Mouse (Mus musculus): ENCODE data around the gene Mllt6.
"Not testable (repeated sequence)": the region's sequence is repeated elsewhere in the genome, so short reads cannot be mapped to it uniquely, and the experiment has no call there.

The Mllt6 gene

GRCm38 (mm10) chr11:97644834-97645233, 18.4 kb upstream of the Mllt6 start:
- DNase-seq (ENCODE audit: extremely low read depth, insufficient read length, low spot score), result no peak

- DNase-seq (ENCODE audit: extremely low read depth, insufficient read length, low spot score), result not testable (repeated sequence)
These were observed 14.7 kb upstream of the Mllt6 start for GRCm38 (mm10) chr11:97648541-97648940.

- DNase-seq (ENCODE audit: extremely low read depth, insufficient read length, low spot score), result peak; percentile 36
These were observed 12.9 kb upstream of the Mllt6 start for GRCm38 (mm10) chr11:97650341-97650740.

GRCm38 (mm10) chr11:97653376-97653775, 9.8 kb upstream of the Mllt6 start:
- not testable (repeated sequence) for DNase-seq (ENCODE audit: extremely low read depth, insufficient read length, low spot score)

GRCm38 (mm10) chr11:97654210-97654609, 9.0 kb upstream of the Mllt6 start:
- DNase-seq (ENCODE audit: extremely low read depth, insufficient read length, low spot score), result no peak

GRCm38 (mm10) chr11:97656269-97656971, 6.8 kb upstream of the Mllt6 start:
- no peak for DNase-seq (ENCODE audit: extremely low read depth, insufficient read length, low spot score)

- DNase-seq (ENCODE audit: extremely low read depth, insufficient read length, low spot score), result no peak
These were observed 5.8 kb upstream of the Mllt6 start for GRCm38 (mm10) chr11:97657184-97657945.

- DNase-seq (ENCODE audit: extremely low read depth, insufficient read length, low spot score), result not testable (repeated sequence)
These were observed 5.2 kb upstream of the Mllt6 start for GRCm38 (mm10) chr11:97657967-97658366.

GRCm38 (mm10) chr11:97658751-97659266, 4.4 kb upstream of the Mllt6 start:
- DNase-seq (ENCODE audit: extremely low read depth, insufficient read length, low spot score), result no peak

GRCm38 (mm10) chr11:97659267-97659989, 3.8 kb upstream of the Mllt6 start:
- DNase-seq (ENCODE audit: extremely low read depth, insufficient read length, low spot score), result no peak

- DNase-seq (ENCODE audit: extremely low read depth, insufficient read length, low spot score), result peak; percentile 84
These were observed 3.1 kb upstream of the Mllt6 start for GRCm38 (mm10) chr11:97659990-97660714.

- no peak for DNase-seq (ENCODE audit: extremely low read depth, insufficient read length, low spot score)
These were observed 2.2 kb upstream of the Mllt6 start for GRCm38 (mm10) chr11:97660734-97661647.

GRCm38 (mm10) chr11:97661648-97662133, 1.5 kb upstream of the Mllt6 start:
- DNase-seq (ENCODE audit: extremely low read depth, insufficient read length, low spot score), result no peak

- DNase-seq (ENCODE audit: extremely low read depth, insufficient read length, low spot score), result no peak
These were observed 864 bp upstream of the Mllt6 start for GRCm38 (mm10) chr11:97662207-97662892.

GRCm38 (mm10) chr11:97663528-97664338, 519 bp downstream of the Mllt6 start:
- DNase-seq (ENCODE audit: extremely low read depth, insufficient read length, low spot score), result peak; percentile 74

GRCm38 (mm10) chr11:97664339-97664665, 1.1 kb downstream of the Mllt6 start:
- DNase-seq (ENCODE audit: extremely low read depth, insufficient read length, low spot score), result no peak

GRCm38 (mm10) chr11:97664771-97665240, 1.6 kb downstream of the Mllt6 start:
- no peak for DNase-seq (ENCODE audit: extremely low read depth, insufficient read length, low spot score)

- no peak for DNase-seq (ENCODE audit: extremely low read depth, insufficient read length, low spot score)
These were observed 2.2 kb downstream of the Mllt6 start for GRCm38 (mm10) chr11:97665431-97665830.
